Mouse (Mus musculus): ENCODE results near the gene Ankrd13b.

Ankrd13b gene

DNA sequence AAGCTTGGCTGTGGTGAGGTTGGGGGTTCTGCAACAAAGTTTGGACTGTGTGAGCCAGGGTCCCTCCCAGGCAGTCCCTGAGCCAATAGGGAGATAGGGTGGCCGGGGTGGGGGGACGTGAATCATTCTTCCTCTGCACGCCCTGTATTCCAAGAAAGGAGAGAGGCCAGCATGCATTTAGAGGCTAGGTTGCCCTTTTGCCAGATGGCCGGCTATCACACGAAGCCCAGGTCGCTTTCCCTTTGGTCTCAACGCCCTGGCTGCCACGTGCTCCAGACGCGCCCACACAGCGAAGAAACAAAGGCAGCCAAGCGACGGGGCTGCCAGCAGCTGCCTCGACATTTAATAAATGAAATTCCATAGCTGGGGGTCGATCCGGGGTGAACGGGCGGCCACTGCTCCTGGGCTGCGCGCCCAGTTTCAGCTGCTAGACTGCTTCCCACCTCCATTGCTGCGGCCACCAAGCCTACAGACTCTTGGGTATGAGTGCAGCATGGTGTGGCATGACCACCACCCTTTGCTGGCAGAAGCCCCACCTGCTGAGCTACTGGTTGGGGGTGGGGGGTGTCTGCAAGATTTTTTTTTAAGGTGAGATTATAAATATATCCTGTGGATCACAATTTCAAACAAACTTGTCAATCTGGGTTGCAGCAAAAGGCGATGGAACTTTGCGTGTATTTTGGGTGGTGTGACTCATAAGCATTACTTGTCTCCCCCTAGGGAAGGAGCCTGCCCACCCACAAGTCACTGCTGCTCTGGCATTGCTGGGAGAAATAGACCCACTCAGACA lies 2.2 kb upstream of the Ankrd13b start:
- peak; percentile 60 for DNase-seq

- peak; percentile 86 for DNase-seq
These were observed 1.6 kb upstream of the Ankrd13b start for GRCm38 (mm10) chr11:77491123-77491501.

DNA sequence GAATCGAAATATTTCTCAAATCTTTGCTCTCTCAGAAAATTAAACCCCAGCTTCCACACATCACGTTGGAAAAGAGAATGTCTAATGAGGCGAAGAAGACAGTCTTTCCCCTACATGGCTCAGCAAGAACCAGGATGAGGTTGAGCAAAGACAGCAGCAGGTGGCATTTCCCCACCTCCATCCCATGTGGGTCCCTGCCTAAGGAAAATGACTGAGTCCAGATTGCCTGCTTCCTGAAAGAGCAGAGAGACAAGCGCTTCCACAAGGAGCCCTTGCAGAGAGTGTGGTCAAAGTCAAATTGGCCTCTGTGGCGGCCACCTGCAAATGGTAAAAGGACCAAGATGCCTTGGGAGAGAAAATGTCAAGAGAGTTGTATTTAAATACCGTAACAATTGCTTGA lies 973 bp upstream of the Ankrd13b start:
- no peak for DNase-seq

DNA sequence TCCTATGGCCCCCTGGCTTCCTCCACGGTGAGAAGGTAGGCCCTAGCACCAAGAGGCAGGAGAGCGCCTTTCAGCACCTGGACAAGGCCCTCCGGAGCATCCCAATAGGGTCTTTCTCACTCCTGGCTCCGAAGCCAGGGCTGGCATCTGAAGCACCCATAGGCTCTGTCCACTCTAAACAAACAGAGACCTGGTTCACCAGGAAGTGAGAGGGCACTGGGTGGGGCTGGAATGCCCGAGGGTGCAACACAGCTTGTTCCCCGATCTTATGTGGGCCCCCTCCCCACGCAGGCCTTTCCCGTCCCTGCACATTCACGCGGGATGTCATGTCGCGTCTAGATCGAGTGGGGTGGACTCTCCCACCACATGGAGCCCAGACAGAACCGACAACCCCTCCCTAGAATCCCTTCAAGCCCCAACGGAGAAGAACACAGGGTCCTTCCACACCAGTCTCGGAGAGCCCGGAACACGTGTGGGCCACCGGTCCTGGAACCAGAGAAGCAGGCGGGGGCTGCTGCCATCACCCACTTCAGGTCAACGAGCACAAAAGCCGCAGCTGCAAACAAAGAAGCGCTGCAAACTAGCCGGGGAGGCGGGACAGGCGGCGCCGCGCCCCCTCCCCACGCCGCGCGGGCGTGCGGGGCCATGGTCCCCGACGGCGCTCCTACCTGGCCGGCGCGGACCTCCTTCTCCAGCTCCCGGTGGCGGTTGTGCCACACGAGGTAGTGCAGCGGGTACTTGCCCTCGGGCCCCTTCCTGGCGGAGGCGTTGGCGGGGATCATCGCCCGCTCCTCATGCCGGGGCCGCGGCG lies 502 bp downstream of the Ankrd13b start:
- DNase-seq = peak; percentile 56

DNA sequence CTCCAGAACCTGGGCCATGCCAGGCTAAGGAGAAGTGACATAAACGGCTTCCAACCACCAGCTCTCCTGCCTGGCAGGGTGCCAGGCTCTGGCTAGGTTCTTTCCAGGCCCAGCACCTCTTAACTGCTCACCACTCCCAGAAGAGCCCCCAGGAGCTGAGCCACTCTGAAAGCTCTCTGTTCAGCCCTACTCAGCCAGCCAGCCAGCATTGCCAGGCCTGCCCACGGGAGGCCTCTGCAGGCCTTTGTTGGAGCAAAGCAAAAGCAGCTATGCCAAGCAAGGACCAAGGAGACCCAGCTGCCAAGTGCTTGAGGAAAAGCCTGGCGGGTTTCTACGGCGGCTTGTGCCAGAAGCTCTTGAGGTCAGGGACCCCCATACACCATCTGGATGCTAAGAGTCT lies 2.7 kb downstream of the Ankrd13b start:
- DNase-seq = no peak

DNA sequence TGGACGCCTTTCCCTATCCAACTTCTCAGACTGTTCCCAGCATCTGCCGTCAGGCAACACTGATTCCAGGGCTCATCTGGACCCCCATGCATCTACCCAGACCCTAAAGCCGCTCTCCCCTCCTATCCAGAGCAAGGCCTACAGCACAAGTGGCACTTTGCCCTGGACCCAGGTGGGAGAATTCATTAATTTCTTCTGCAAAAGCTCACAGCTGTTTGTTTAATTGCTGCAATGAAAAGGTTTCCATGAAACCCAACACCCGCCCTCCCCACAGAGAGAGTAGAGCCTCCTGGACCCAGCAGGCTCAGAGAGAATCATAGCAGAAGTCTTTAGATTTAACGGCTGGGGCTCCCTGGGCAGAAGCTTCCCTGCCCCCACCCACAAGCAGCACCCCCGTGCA lies 4.2 kb downstream of the Ankrd13b start:
- no peak for DNase-seq

DNA sequence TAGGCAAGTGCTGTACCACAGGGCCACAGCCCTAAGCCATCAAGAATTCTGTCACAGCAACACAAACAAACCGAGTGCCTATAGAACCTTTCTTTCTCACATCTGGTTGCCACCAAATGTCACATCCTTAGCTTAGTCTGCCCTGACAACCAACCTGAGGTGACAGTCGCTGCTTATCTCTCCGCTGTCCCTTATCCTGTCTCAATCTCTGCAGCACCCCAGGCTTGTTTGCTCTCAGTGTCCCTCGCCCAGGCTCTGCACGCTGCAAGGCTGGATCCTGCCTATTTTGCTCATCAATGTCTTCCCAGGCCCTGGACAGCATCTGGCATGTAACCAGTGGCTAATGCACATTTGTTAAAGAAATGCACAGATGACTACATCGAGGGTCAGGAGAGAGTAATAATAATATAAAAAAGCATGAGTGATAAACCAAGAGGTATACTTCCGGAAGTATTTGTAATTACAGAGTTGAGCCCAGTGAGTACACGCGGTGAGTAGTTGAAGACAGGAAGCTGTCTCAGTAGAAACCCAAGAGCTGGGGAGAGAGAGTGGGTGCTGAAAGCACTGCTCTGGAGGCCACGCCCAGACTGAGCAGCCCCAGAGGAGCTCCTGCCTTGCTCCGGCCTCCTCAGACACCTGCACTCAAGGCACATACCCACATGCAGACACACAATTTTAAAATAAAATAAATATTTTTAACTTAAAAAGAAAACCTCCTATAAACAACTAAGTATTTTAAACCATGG lies 5.8 kb downstream of the Ankrd13b start:
- DNase-seq = no peak

DNA sequence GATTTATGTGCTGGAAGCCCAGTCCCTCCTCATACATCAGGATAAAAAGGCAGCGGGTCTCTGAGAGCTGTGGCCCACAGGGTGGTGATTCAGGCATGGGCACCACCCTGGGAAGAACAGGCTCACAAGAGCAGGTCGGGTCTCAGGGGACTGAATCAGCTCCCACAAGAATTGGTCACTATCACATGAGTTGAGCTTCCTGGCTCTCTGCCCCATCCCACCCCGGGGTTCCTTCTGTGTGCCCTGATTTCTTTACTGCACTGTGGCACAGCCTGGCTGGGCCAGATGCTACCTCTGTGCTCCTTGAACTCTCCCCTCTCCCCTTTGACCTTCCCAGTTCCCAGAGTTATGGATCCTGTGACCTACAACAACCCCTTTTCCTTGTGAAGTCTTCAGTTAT lies 6.4 kb downstream of the Ankrd13b start:
- DNase-seq = no peak

DNA sequence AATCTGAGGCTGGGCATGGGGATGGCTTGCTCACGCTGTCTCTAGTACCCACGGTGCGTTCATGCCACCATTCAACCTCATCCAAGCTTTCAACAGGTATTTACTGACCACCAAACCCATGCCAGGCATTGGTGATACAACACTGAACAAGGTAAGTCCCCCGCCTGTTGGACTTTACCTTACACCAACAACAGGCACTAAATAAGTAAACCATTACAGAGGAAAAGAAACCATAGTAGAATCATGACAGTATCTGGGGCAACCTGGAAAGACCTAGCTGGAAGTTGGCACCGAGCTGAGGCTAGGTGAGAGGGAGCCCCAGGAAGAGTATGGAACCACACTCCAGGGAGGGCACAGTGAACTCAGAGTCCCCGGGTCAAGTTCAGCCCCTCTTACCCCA lies 12.6 kb downstream of the Ankrd13b start:
- no peak for DNase-seq

GRCm38 (mm10) chr11:77476216-77476615 lies 13.3 kb downstream of the Ankrd13b start:
- DNase-seq = no peak

- no peak for DNase-seq
These were observed 16.7 kb downstream of the Ankrd13b start for GRCm38 (mm10) chr11:77472775-77473174.

- DNase-seq = no peak
These were observed 18.1 kb downstream of the Ankrd13b start for GRCm38 (mm10) chr11:77471407-77471806.

DNA sequence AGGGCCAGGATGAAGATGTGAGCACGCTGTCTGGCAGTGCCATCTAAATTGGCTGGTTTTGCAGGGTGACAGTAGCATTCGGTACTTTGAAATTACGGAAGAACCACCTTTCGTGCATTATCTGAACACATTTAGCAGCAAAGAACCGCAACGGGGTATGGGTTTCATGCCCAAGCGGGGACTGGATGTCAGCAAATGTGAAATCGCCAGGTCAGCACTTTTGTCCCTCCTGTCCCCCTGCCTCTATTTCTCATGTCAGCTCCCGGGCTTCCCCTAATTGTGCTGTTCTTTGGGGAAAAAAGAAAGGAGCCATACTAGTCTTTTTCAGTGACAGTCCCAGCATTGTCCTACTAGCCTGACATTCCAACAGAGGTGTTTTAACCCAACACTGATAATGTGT lies 21.1 kb downstream of the Ankrd13b start:
- no peak for DNase-seq

GRCm38 (mm10) chr11:77467784-77468183 lies 21.7 kb downstream of the Ankrd13b start:
- peak; percentile 77 for DNase-seq

- DNase-seq = peak; percentile 75
These were observed 22.3 kb downstream of the Ankrd13b start for GRCm38 (mm10) chr11:77467157-77467556.

GRCm38 (mm10) chr11:77466544-77466943 lies 22.9 kb downstream of the Ankrd13b start:
- DNase-seq = no peak

GRCm38 (mm10) chr11:77465111-77465510 lies 24.4 kb downstream of the Ankrd13b start:
- no peak for DNase-seq

GRCm38 (mm10) chr11:77464684-77465083 lies 24.8 kb downstream of the Ankrd13b start:
- DNase-seq = no peak

DNA sequence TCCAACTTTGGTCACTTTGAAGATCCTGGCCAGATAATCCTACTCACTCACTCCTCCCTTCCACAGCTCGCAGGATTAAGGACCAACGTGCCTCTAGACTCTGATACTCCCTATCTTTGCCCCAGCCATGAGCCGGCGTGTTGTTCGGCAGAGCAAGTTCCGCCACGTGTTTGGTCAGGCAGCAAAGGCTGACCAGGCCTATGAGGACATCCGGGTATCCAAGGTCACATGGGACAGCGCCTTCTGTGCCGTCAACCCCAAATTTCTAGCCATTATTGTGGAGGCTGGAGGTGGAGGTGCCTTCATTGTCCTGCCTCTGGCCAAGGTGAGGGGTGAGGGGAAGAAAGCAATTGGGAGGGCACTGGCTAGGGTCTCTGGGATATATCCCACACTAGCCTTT lies 25.7 kb downstream of the Ankrd13b start:
- DNase-seq = no peak

DNA sequence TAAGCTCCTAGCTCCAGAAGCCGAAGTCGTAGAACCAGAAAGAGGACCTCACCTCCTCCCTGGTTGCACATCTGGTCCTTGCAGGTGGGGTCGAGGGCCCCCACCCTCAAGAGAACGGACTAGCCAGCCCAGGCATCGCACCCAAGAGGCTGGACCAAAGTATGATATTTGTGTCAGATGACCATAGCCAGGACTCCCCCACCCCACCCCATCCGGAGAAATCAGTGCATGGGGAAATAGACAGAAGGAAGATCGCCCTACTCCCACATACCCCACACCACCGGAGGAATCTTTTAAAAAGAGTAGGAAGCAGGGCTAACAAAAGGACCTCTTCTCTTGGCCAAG lies 26.4 kb downstream of the Ankrd13b start:
- DNase-seq = no peak

DNA sequence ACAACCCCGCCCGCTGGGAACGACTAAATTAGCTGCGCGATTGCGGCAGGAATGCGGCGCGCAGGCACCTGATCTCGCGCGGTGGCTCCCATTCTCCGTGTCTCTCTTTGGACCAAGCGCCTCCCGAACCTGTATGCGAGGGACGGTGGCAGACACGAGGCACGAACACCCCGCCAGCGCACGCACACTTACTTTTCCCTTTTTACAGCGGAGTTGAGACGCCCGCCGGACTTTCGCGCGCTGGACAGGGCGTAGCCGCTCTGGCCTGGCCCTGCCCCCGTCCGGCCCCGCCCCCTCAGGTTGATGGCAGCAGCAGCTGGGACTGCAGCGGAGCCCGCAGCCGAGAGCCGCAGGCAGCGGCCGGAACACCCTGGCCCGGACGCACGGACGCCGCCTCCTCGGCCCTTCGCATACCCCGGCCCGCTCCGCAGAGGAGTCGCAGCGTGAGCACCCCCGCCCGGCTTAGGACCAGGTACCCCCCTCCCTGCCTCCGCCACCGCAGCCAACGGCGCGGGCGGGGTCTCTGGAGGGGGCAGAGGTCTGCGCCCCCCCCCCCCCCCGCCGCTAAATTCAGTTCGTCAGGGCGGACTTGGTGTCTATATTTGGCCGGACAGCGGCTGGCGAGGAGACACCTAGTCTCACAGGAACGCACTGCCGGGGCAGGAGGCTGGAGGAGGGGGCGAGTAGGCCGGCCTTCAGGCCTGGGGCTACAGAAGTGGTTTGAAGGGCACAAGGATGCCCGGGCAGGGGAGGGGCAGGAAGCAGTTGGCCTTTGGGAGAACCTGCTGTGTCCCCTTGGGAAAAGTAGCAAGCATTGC lies 27.0 kb downstream of the Ankrd13b start, which contains the start of gene Coro6:
Gene Coro6 (plus strand): TSS at position 129 of the 818 bp plus-strand sequence.
- DNase-seq = no peak

DNA sequence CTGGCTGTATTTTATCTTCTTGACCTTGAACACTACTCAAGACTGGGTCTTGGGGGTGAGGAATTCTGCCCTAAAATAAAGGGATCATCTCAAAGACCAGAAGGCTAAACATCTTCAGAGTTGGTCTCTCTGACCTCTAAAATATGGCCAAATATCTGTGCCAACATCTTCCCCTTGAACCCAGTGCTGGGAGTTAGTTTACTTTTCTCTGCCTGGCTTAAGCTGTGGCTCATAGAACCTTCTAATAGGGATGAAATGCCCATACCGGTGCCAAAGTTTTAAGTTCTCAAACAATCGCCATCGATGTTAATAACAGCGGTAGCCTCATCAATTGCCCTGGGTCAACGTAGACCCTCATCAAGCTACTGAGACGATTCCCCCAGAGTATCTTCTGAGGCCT lies 27.6 kb downstream of the Ankrd13b start:
- no peak for DNase-seq

GRCm38 (mm10) chr11:77456866-77457265 lies 32.6 kb downstream of the Ankrd13b start:
- peak; percentile 5 for DNase-seq

Measured in right cerebral cortex, postnatal 25 days (tissue).